Mouse (Mus musculus): ENCODE measurements around the gene Gm21981. TPM values are rescaled to one million over a fixed set of nuclear protein-coding genes. Genes with fewer than 3 reads are reported as not detected.

Gm21981 gene
- polyA plus RNA-seq, 1 experiment = 0.25 TPM

- Histone ChIP-seq H3K27me3 (replicated peaks) (peaks cover 89% of the 10 kb centered on the region), H3K4me1 (peaks cover 7% of the 10 kb centered on the region), H3K9me3 (no peaks in the 10 kb centered on the region), H3K4me3 (replicated peaks) (no peak overlapping the region), H3K36me3 (replicated peaks; ENCODE audit: low read length) (no peaks in the 10 kb centered on the region)
- TF ChIP-seq GATA1 (IDR thresholded peaks at IDR 0.05; ENCODE audit: borderline replicate concordance, low read length) (no peak), FLI1 (IDR thresholded peaks at IDR 0.05; ENCODE audit: low read length) (no peak)
Observed at GRCm38 (mm10) chr17:47704692-47705091, 10.4 kb upstream of the Gm21981 start.

- H3K4me3 ChIP-seq (replicated peaks) = no peak overlapping the region
- H3K36me3 ChIP-seq (replicated peaks; ENCODE audit: low read length) = no peaks in the 10 kb centered on the region
- H3K27me3 ChIP-seq (replicated peaks) = peaks cover 91% of the 10 kb centered on the region
- H3K9me3 ChIP-seq = no peaks in the 10 kb centered on the region
- TF ChIP-seq FLI1 (IDR thresholded peaks at IDR 0.05; ENCODE audit: low read length) = no peak
- no peak for TF ChIP-seq GATA1 (IDR thresholded peaks at IDR 0.05; ENCODE audit: borderline replicate concordance, low read length)
- H3K4me1 ChIP-seq = peaks cover 4% of the 10 kb centered on the region
Observed at GRCm38 (mm10) chr17:47703556-47703955, 9.3 kb upstream of the Gm21981 start.

GRCm38 (mm10) chr17:47702548-47703345, 8.5 kb upstream of the Gm21981 start:
- H3K36me3 ChIP-seq (replicated peaks; ENCODE audit: low read length) = no peaks in the 10 kb centered on the region
- TF ChIP-seq GATA1 (IDR thresholded peaks at IDR 0.05; ENCODE audit: borderline replicate concordance, low read length) (no peak), FLI1 (IDR thresholded peaks at IDR 0.05; ENCODE audit: low read length) (no peak)
- no peak overlapping the region for H3K4me3 ChIP-seq (replicated peaks)
- H3K9me3 ChIP-seq = no peaks in the 10 kb centered on the region
- H3K4me1 ChIP-seq = no peaks in the 10 kb centered on the region; the same call in 1 of the 2 replicates
- peaks cover 91% of the 10 kb centered on the region for H3K27me3 ChIP-seq (replicated peaks)

GRCm38 (mm10) chr17:47701793-47702192, 7.5 kb upstream of the Gm21981 start:
- H3K36me3 ChIP-seq (replicated peaks; ENCODE audit: low read length) = no peaks in the 10 kb centered on the region
- H3K9me3 ChIP-seq = no peaks in the 10 kb centered on the region
- H3K27me3 ChIP-seq (replicated peaks) = peaks cover 92% of the 10 kb centered on the region
- no peaks in the 10 kb centered on the region; the same call in 1 of the 2 replicates for H3K4me1 ChIP-seq
- TF ChIP-seq FLI1 (IDR thresholded peaks at IDR 0.05; ENCODE audit: low read length) = no peak
- TF ChIP-seq GATA1 (IDR thresholded peaks at IDR 0.05; ENCODE audit: borderline replicate concordance, low read length) = no peak
- H3K4me3 ChIP-seq (replicated peaks) = no peak overlapping the region

GRCm38 (mm10) chr17:47699055-47699454, 4.8 kb upstream of the Gm21981 start:
- Histone ChIP-seq H3K9me3 (no peaks in the 10 kb centered on the region), H3K4me3 (replicated peaks) (no peak overlapping the region), H3K27me3 (replicated peaks) (peaks cover 89% of the 10 kb centered on the region), H3K36me3 (replicated peaks; ENCODE audit: low read length) (no peaks in the 10 kb centered on the region), H3K4me1 (peaks cover 12% of the 10 kb centered on the region)
- TF ChIP-seq FLI1 (IDR thresholded peaks at IDR 0.05; ENCODE audit: low read length) = no peak
- TF ChIP-seq GATA1 (IDR thresholded peaks at IDR 0.05; ENCODE audit: borderline replicate concordance, low read length) = no peak

- H3K27me3 ChIP-seq (replicated peaks) = peaks cover 90% of the 10 kb centered on the region
- no peak overlapping the region for H3K4me3 ChIP-seq (replicated peaks)
- H3K9me3 ChIP-seq = no peaks in the 10 kb centered on the region
- no peaks in the 10 kb centered on the region for H3K36me3 ChIP-seq (replicated peaks; ENCODE audit: low read length)
- no peak for TF ChIP-seq GATA1 (IDR thresholded peaks at IDR 0.05; ENCODE audit: borderline replicate concordance, low read length)
- no peak for TF ChIP-seq FLI1 (IDR thresholded peaks at IDR 0.05; ENCODE audit: low read length)
- peaks cover 19% of the 10 kb centered on the region for H3K4me1 ChIP-seq
Observed at GRCm38 (mm10) chr17:47698156-47698555, 3.9 kb upstream of the Gm21981 start.

- peak overlapping the region; percentile 93 for H3K4me3 ChIP-seq (replicated peaks)
- no peaks in the 10 kb centered on the region for H3K9me3 ChIP-seq
- H3K4me1 ChIP-seq = peaks cover 19% of the 10 kb centered on the region
- no peaks in the 10 kb centered on the region for H3K36me3 ChIP-seq (replicated peaks; ENCODE audit: low read length)
- peaks cover 87% of the 10 kb centered on the region for H3K27me3 ChIP-seq (replicated peaks)
- no peak for TF ChIP-seq FLI1 (IDR thresholded peaks at IDR 0.05; ENCODE audit: low read length)
- TF ChIP-seq GATA1 (IDR thresholded peaks at IDR 0.05; ENCODE audit: borderline replicate concordance, low read length) = no peak
Observed at GRCm38 (mm10) chr17:47695337-47695710, 1.1 kb upstream of the Gm21981 start.

GRCm38 (mm10) chr17:47694503-47695336, 465 bp upstream of the Gm21981 start, which contains the start of gene Prickle4:
Gene Prickle4, minus strand, starts transcription at chr17:47694736.
- Histone ChIP-seq H3K36me3 (replicated peaks; ENCODE audit: low read length) (no peaks in the 10 kb centered on the region), H3K4me1 (peaks cover 22% of the 10 kb centered on the region), H3K4me3 (replicated peaks) (peak within 1 kb of the TSS; percentile 93), H3K9me3 (no peaks in the 10 kb centered on the region), H3K27me3 (replicated peaks) (peaks cover 86% of the 10 kb centered on the region)
- no peak for TF ChIP-seq GATA1 (IDR thresholded peaks at IDR 0.05; ENCODE audit: borderline replicate concordance, low read length)
- TF ChIP-seq FLI1 (IDR thresholded peaks at IDR 0.05; ENCODE audit: low read length) = no peak

GRCm38 (mm10) chr17:47693671-47694441, 399 bp downstream of the Gm21981 start:
- Histone ChIP-seq H3K36me3 (replicated peaks; ENCODE audit: low read length) (no peaks in the 10 kb centered on the region), H3K27me3 (replicated peaks) (peaks cover 87% of the 10 kb centered on the region), H3K4me1 (peaks cover 30% of the 10 kb centered on the region), H3K9me3 (no peaks in the 10 kb centered on the region), H3K4me3 (replicated peaks) (peak overlapping the region; percentile 93)
- TF ChIP-seq GATA1 (IDR thresholded peaks at IDR 0.05; ENCODE audit: borderline replicate concordance, low read length) = no peak
- TF ChIP-seq FLI1 (IDR thresholded peaks at IDR 0.05; ENCODE audit: low read length) = no peak
